Mouse (Mus musculus) CH12.LX (cell line): Measurements from ENCODE around the gene Ajm1. TPM values are rescaled to one million over a fixed set of nuclear protein-coding genes. Genes with fewer than 3 reads are reported as not detected.

Experiments used
- DNase-seq: peaks from one replicate; pipeline ENCODE4 v3.0.0-alpha.2; 2013; ENCODE audit errors: extremely low read depth
- H3K27ac ChIP-seq: 2 replicates; pipeline ENCODE4 v1.5.1; 2012; ENCODE audit warnings: low read depth, mild to moderate bottlenecking, control low read depth, moderate library complexity; ENCODE audit not compliant: insufficient read depth
- H3K27me3 ChIP-seq: replicated peaks from 2 replicates; pipeline ENCODE3; 2012; ENCODE audit warnings: inconsistent platforms
- H3K36me3 ChIP-seq, 2 experiments: replicated peaks in 1 of 2; 2 replicates each; pipeline versions ENCODE3 to v1.6.1; 2012; ENCODE audit warnings: inconsistent platforms in 1 of 2, low read length in 1 of 2, mild to moderate bottlenecking in 1 of 2, mixed read lengths in 1 of 2, moderate library complexity in 1 of 2; ENCODE audit not compliant: control insufficient read depth in 1 of 2, insufficient read depth in 1 of 2
- H3K4me1 ChIP-seq, 2 experiments: 2 replicates each; pipeline ENCODE4 v1.6.1; 2012; ENCODE audit warnings: inconsistent platforms in 1 of 2, moderate library complexity in 1 of 2; ENCODE audit not compliant: insufficient read depth in 2 of 2, control insufficient read depth in 1 of 2
- H3K4me2 ChIP-seq: 2 replicates; pipeline ENCODE4 v1.6.1; 2012; ENCODE audit warnings: low read depth, mild to moderate bottlenecking, control low read depth; ENCODE audit not compliant: poor library complexity, insufficient read depth, severe bottlenecking
- H3K4me3 ChIP-seq, 3 experiments: fragments of 150-350 bp in 1 of 3; sonication (generic) in 1 of 3; replicated peaks in 1 of 3; 2 replicates each; pipeline versions ENCODE3 to v1.5.1; 2011 to 2012; ENCODE audit warnings: low read depth in 2 of 3, low read length in 2 of 3, mild to moderate bottlenecking in 2 of 3, moderate library complexity in 2 of 3, control low read depth in 1 of 3, improper control_type of control experiment in 1 of 3, inconsistent platforms in 1 of 3, mixed read lengths in 1 of 3; ENCODE audit not compliant: poor library complexity in 1 of 3
- H3K79me2 ChIP-seq: replicated peaks from 2 replicates; pipeline ENCODE4 v1.6.1; 2012; ENCODE audit warnings: mild to moderate bottlenecking, moderate library complexity; ENCODE audit not compliant: control insufficient read depth, poor library complexity, insufficient read depth, severe bottlenecking; ENCODE audit errors: extremely low read depth
- H3K9ac ChIP-seq: 2 replicates; pipeline ENCODE4 v1.6.1; 2012; ENCODE audit warnings: low read depth, mild to moderate bottlenecking, control low read depth, moderate library complexity; ENCODE audit not compliant: insufficient read depth
- H3K9me3 ChIP-seq: replicated peaks from 2 replicates; pipeline ENCODE3; 2012; ENCODE audit warnings: low read length, inconsistent platforms, mixed read lengths
- E2F4 ChIP-seq: IDR thresholded peaks from 2 replicates; pipeline ENCODE4 v1.6.1; 2011; ENCODE audit warnings: low read depth, low read length, improper control_type of control experiment; ENCODE audit not compliant: insufficient replicate concordance
- EP300 ChIP-seq: IDR thresholded peaks from 2 replicates; pipeline ENCODE4 v1.6.1; 2011; ENCODE audit warnings: low read length, improper control_type of control experiment
- GABPA ChIP-seq: IDR thresholded peaks from 2 replicates; pipeline ENCODE4 v1.6.1; 2012; ENCODE audit warnings: low read depth, low read length, improper control_type of control experiment, inconsistent platforms; ENCODE audit not compliant: insufficient replicate concordance
- HCFC1 ChIP-seq: IDR thresholded peaks from 2 replicates; pipeline ENCODE4 v1.6.1; 2012; ENCODE audit warnings: low read depth, mild to moderate bottlenecking, inconsistent platforms, low read length, improper control_type of control experiment
- JUN ChIP-seq: IDR thresholded peaks from 2 replicates; pipeline ENCODE4 v1.6.1; 2011; ENCODE audit warnings: low read depth, mild to moderate bottlenecking, low read length, improper control_type of control experiment, moderate library complexity; ENCODE audit not compliant: insufficient read depth
- JUND ChIP-seq: conservative IDR thresholded peaks from 2 replicates; pipeline ENCODE4 v1.6.1; 2011; ENCODE audit warnings: low read depth, low read length, improper control_type of control experiment
- MAZ ChIP-seq: IDR thresholded peaks from 2 replicates; pipeline ENCODE4 v1.6.1; 2012; ENCODE audit warnings: low read depth, mild to moderate bottlenecking, inconsistent platforms, low read length, improper control_type of control experiment, moderate library complexity
- MEF2A ChIP-seq: IDR thresholded peaks from 2 replicates; pipeline ENCODE4 v1.6.1; 2014; ENCODE audit warnings: low read depth, mild to moderate bottlenecking, inconsistent platforms, low read length, improper control_type of control experiment, borderline replicate concordance
- MYC ChIP-seq: IDR thresholded peaks from 2 replicates; pipeline ENCODE4 v1.6.1; 2011; ENCODE audit warnings: low read depth, mild to moderate bottlenecking, improper control_type of control experiment, low read length
- NELFE ChIP-seq: IDR thresholded peaks from 2 replicates; pipeline ENCODE4 v1.6.1; 2011; ENCODE audit warnings: low read depth, low read length, improper control_type of control experiment
- PAX5 ChIP-seq: IDR thresholded peaks from 2 replicates; pipeline ENCODE4 v1.6.1; 2012; ENCODE audit warnings: low read length, inconsistent platforms, mixed read lengths
- RAD21 ChIP-seq: IDR thresholded peaks from 2 replicates; pipeline ENCODE4 v1.6.1; 2011; ENCODE audit warnings: low read depth, mild to moderate bottlenecking, low read length, improper control_type of control experiment, moderate library complexity
- SIN3A ChIP-seq: IDR thresholded peaks from 2 replicates; pipeline ENCODE4 v1.6.1; 2012; ENCODE audit warnings: low read length, improper control_type of control experiment, inconsistent platforms
- TCF12 ChIP-seq: IDR thresholded peaks from 2 replicates; pipeline ENCODE4 v1.6.1; 2014; ENCODE audit warnings: low read depth, mild to moderate bottlenecking, inconsistent platforms, low read length, improper control_type of control experiment
- UBTF ChIP-seq: IDR thresholded peaks from 2 replicates; pipeline ENCODE4 v1.6.1; 2012; ENCODE audit warnings: low read depth, mild to moderate bottlenecking, inconsistent platforms, low read length, improper control_type of control experiment, moderate library complexity
- USF2 ChIP-seq: conservative IDR thresholded peaks from 2 replicates; pipeline ENCODE4 v1.6.1; 2011; ENCODE audit warnings: low read depth, low read length, improper control_type of control experiment
- ZKSCAN1 ChIP-seq: IDR thresholded peaks from 2 replicates; pipeline ENCODE4 v1.6.1; 2012; ENCODE audit warnings: low read depth, inconsistent platforms, low read length, improper control_type of control experiment, borderline replicate concordance
- ZNF384 ChIP-seq: IDR thresholded peaks from 2 replicates; pipeline ENCODE4 v1.6.1; 2012; ENCODE audit warnings: low read depth, low read length, improper control_type of control experiment, inconsistent platforms
- dilution Hi-C: fragments of 300-500 bp; cut with MboI; formaldehyde crosslinking; loops from 2 replicates; pipeline ENCODE4 v1.14.3; 2020; ENCODE audit warnings: low sequenced_read_pairs; ENCODE audit not compliant: extremely low pct_unique_long_range_greater_than_20kb, extremely low pct_ligation_motif_present
- in situ Hi-C: fragments of 300-500 bp; cut with MboI; formaldehyde crosslinking; loops from 3 replicates; pipeline ENCODE4 v1.14.3; 2019; ENCODE audit warnings: low sequenced_read_pairs, low pct_ligation_motif_present, low pct_unique_long_range_greater_than_20kb, mixed read lengths
- polyA plus RNA-seq: library from polyadenylated mRNA; unstranded; fragments of >175 nt; gene quantifications from 2 replicates; pipeline ENCODE4 v1.2.1, GENCODE M21; 2012; ENCODE audit warnings: low read depth; ENCODE audit not compliant: insufficient read length
- total RNA-seq, 2 experiments: library from RNA; depleted of rRNA; stranded (reverse); fragments of 300-350 nt in 1 of 2; fragments of >200 nt in 1 of 2; gene quantifications; 2 replicates each; pipeline ENCODE4 v1.2.3; 2012 to 2014

Gene Ajm1
- total and polyA plus RNA-seq, 3 experiments: 0.31 to 1.4 (median 1.4) TPM

- in situ Hi-C loops (no loop called here), dilution Hi-C loops (no loop called here)
- H3K27ac ChIP-seq: no peak overlapping the region
- H3K9me3 ChIP-seq: peaks cover 39% of the 10 kb centered on the region
- no peak for TF ChIP-seq EP300
- no peak for TF ChIP-seq ZNF384
- no peak for TF ChIP-seq NELFE
- TF ChIP-seq UBTF: no peak
- TF ChIP-seq MYC: no peak
- no peak for TF ChIP-seq JUN
- TF ChIP-seq E2F4: no peak
- TF ChIP-seq RAD21: no peak
- TF ChIP-seq PAX5: no peak
- no peak overlapping the region for H3K9ac ChIP-seq
- no peaks in the 10 kb centered on the region for H3K79me2 ChIP-seq
- DNase-seq: no peak
- H3K27me3 ChIP-seq: no peaks in the 10 kb centered on the region
- H3K4me3 ChIP-seq: peak overlapping the region in 1 of 3 experiments; percentile 19
- no peak overlapping the region for H3K4me2 ChIP-seq
- H3K4me1 ChIP-seq: peaks cover 9 to 43% of the 10 kb centered on the region in 2 experiments; a peak in 3 of 4 replicates
- peaks cover 14 to 54% of the 10 kb centered on the region in 2 experiments for H3K36me3 ChIP-seq
Observed at GRCm38 (mm10) chr2:25576965-25577891, 4.3 kb downstream of the Ajm1 start.

- no peak for DNase-seq
- no peak overlapping the region; the same call in 1 of the 2 replicates for H3K27ac ChIP-seq
- H3K4me1 ChIP-seq: peaks cover 9 to 36% of the 10 kb centered on the region in 2 experiments; a peak in 3 of 4 replicates
- 0 out of 2 replicates have a peak overlapping the region, but pooled peaks have one; percentile 80 for H3K9ac ChIP-seq
- in situ Hi-C loops (no loop called here), dilution Hi-C loops (no loop called here)
- no peaks in the 10 kb centered on the region for H3K27me3 ChIP-seq
- H3K4me2 ChIP-seq: no peak overlapping the region
- no peaks in the 10 kb centered on the region for H3K79me2 ChIP-seq
- TF ChIP-seq SIN3A (no peak), E2F4 (no peak), MAZ (no peak), JUND (no peak), ZKSCAN1 (no peak), USF2 (no peak), GABPA (no peak), NELFE (no peak), HCFC1 (no peak), TCF12 (no peak), MEF2A (no peak)
- TF ChIP-seq, all 38 proteins: peak for 0
- peaks cover 39% of the 10 kb centered on the region for H3K9me3 ChIP-seq
- no peak overlapping the region for H3K4me3 ChIP-seq
- H3K36me3 ChIP-seq: peaks cover 14 to 60% of the 10 kb centered on the region in 2 experiments
Observed at GRCm38 (mm10) chr2:25576028-25576850, 5.3 kb downstream of the Ajm1 start.
